Mouse (Mus musculus) neural tube, embryonic 11.5 days (tissue): ENCODE results near the gene H2al1g. TPM values are rescaled to one million over a fixed set of nuclear protein-coding genes. Genes with fewer than 3 reads are reported as not detected.
"Not testable (repeated sequence)": the region's sequence is repeated elsewhere in the genome, so short reads cannot be mapped to it uniquely, and the experiment has no call there.

Source experiments
- ATAC-seq: fragments of 200-750 bp; cut with Nextera tagmentation; 2 replicates; pipeline ENCODE4 v1.8.0; 2017; ENCODE audit warnings: moderate number of reproducible peaks, mild to moderate bottlenecking, moderate TSS enrichment, moderate library complexity; ENCODE audit not compliant: insufficient read depth, low FRiP score, low TSS enrichment
- DNase-seq: peaks from one replicate; pipeline ENCODE4 v3.0.0-alpha.2; 2015; ENCODE audit warnings: low spot score
- H3K27ac ChIP-seq: fragments of 300-500 bp; sonication (generic); 2 replicates; pipeline ENCODE4 v1.5.1; 2014; ENCODE audit warnings: low read depth, mild to moderate bottlenecking, low read length
- H3K27me3 ChIP-seq: fragments of 300-500 bp; sonication (generic); 2 replicates; pipeline ENCODE4 v1.6.1; 2014; ENCODE audit warnings: mild to moderate bottlenecking, low read length, mixed read lengths; ENCODE audit not compliant: control insufficient read depth, insufficient read depth
- H3K36me3 ChIP-seq: fragments of 300-500 bp; sonication (generic); 2 replicates; pipeline ENCODE4 v1.6.1; 2014; ENCODE audit warnings: mild to moderate bottlenecking, low read length, moderate library complexity, mixed read lengths; ENCODE audit not compliant: control insufficient read depth, insufficient read depth
- H3K4me1 ChIP-seq: fragments of 300-500 bp; sonication (generic); 2 replicates; pipeline ENCODE4 v1.6.1; 2014; ENCODE audit warnings: low read length, mixed read lengths; ENCODE audit not compliant: control insufficient read depth, insufficient read depth
- H3K4me2 ChIP-seq: fragments of 300-500 bp; sonication (generic); 2 replicates; pipeline ENCODE4 v1.6.1; 2014; ENCODE audit warnings: low read depth, mild to moderate bottlenecking, moderate library complexity
- H3K4me3 ChIP-seq: fragments of 300-500 bp; sonication (generic); 2 replicates; pipeline ENCODE4 v1.5.1; 2014; ENCODE audit warnings: low read depth, low read length
- H3K9ac ChIP-seq: fragments of 300-500 bp; sonication (generic); 2 replicates; pipeline ENCODE4 v1.6.1; 2014; ENCODE audit warnings: mild to moderate bottlenecking, low read length
- H3K9me3 ChIP-seq: fragments of 300-500 bp; sonication (generic); 2 replicates; pipeline ENCODE4 v1.6.1; 2016; ENCODE audit warnings: low read length; ENCODE audit not compliant: control insufficient read depth
- WGBS: fragments of 180-500 bp; shearing (Covaris S2); extraction: QIAGEN DNeasy Blood & Tissue Kit; methylation state at CpG from one replicate; pipeline ENCODE4 v1.1.7; 2014; 5-methylcytosine and 5-hydroxymethylcytosine counted together
- polyA plus RNA-seq: library from polyadenylated mRNA; unstranded; fragments of >200 nt; fragmentation: Nextera tagmentation; extraction: Ambion mirVana; gene quantifications from 2 replicates; pipeline ENCODE4 v1.2.1, GENCODE M21; 2014

Gene H2al1g
- polyA plus RNA-seq, 1 experiment from 2014 or later = not detected

DNA sequence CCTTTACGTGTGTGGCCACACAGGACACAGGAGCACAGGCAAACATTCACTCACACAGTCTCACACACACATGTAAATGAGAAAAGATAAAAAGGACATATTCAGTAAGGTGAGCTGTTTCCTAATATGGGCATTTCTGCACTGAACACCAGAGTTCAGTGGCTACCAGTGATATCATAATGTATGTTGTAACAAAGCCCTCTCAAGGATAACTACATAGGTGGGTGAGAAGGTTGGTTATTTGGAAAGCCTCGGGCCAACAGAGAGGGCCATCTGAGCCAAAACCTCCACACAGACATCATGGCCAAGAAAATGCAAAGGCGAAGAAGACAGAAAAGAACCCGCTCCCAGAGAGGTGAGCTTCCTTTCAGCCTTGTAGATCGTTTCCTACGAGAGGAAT is 12.7 kb upstream of the H2al1g start, which contains the start of gene H2al1c:
H2al1c (plus strand) TSS at position 301 of the 400 bp plus-strand sequence.
- H3K27me3 ChIP-seq, H3K27ac ChIP-seq, H3K4me2 ChIP-seq, ATAC-seq, H3K9me3 ChIP-seq, H3K4me3 ChIP-seq, DNase-seq, H3K4me1 ChIP-seq, H3K9ac ChIP-seq, H3K36me3 ChIP-seq: not testable (repeated sequence)
- WGBS = 92% methylated on average over 1 of the region's 6 CpGs

DNA sequence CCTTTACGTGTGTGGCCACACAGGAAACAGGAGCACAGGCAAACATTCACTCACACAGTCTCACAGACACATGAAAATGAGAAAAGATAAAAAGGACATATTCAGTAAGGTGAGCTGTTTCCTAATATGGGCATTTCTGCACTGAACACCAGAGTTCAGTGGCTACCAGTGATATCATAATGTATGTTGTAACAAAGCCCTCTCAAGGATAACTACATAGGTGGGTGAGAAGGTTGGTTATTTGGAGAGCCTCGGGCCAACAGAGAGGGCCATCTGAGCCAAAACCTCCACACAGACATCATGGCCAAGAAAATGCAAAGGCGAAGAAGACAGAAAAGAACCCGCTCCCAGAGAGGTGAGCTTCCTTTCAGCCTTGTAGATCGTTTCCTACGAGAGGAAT is 9.5 kb upstream of the H2al1g start, which contains the start of gene H2al1d:
H2al1d (plus strand) TSS at position 301 of the 400 bp plus-strand sequence.
- H3K4me3 ChIP-seq, H3K4me2 ChIP-seq, H3K4me1 ChIP-seq, H3K36me3 ChIP-seq, H3K9me3 ChIP-seq, H3K9ac ChIP-seq, H3K27me3 ChIP-seq, ATAC-seq, H3K27ac ChIP-seq, DNase-seq: not testable (repeated sequence)
- WGBS = no CpG with 5 or more reads among the region's 6 CpGs

DNA sequence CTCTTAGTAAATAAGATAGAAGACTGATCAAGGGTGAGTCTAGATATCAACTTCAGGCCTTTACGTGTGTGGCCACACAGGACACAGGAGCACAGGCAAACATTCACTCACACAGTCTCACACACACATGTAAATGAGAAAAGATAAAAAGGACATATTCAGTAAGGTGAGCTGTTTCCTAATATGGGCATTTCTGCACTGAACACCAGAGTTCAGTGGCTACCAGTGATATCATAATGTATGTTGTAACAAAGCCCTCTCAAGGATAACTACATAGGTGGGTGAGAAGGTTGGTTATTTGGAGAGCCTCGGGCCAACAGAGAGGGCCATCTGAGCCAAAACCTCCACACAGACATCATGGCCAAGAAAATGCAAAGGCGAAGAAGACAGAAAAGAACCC is 6.4 kb upstream of the H2al1g start, which contains the start of gene H2al1e:
H2al1e (plus strand) TSS at position 301 of the 400 bp plus-strand sequence.
- not testable (repeated sequence) for DNase-seq, H3K4me3 ChIP-seq, H3K4me1 ChIP-seq, H3K9me3 ChIP-seq, ATAC-seq, H3K27ac ChIP-seq, H3K9ac ChIP-seq, H3K36me3 ChIP-seq, H3K4me2 ChIP-seq, H3K27me3 ChIP-seq
- whole genome bisulfite sequencing = no CpG with 5 or more reads among the region's 3 CpGs

DNA sequence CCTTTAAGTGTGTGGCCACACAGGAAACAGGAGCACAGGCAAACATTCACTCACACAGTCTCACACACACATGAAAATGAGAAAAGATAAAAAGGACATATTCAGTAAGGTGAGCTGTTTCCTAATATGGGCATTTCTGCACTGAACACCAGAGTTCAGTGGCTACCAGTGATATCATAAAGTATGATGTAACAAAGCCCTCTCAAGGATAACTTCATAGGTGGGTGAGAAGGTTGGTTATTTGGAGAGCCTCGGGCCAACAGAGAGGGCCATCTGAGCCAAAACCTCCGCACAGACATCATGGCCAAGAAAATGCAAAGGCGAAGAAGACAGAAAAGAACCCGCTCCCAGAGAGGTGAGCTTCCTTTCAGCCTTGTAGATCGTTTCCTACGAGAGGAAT is 3.2 kb upstream of the H2al1g start, which contains the start of gene H2al1f:
H2al1f (plus strand) TSS at position 301 of the 400 bp plus-strand sequence.
- H3K9ac ChIP-seq, H3K4me3 ChIP-seq, H3K9me3 ChIP-seq, H3K27ac ChIP-seq, H3K4me2 ChIP-seq, H3K27me3 ChIP-seq, DNase-seq, H3K36me3 ChIP-seq, ATAC-seq, H3K4me1 ChIP-seq: not testable (repeated sequence)
- no CpG with 5 or more reads among the region's 6 CpGs for WGBS

DNA sequence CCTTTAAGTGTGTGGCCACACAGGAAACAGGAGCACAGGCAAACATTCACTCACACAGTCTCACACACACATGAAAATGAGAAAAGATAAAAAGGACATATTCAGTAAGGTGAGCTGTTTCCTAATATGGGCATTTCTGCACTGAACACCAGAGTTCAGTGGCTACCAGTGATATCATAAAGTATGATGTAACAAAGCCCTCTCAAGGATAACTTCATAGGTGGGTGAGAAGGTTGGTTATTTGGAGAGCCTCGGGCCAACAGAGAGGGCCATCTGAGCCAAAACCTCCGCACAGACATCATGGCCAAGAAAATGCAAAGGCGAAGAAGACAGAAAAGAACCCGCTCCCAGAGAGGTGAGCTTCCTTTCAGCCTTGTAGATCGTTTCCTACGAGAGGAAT is 3.1 kb downstream of the H2al1g start, which contains the start of gene H2al1h:
H2al1h (plus strand) TSS at position 301 of the 400 bp plus-strand sequence.
- not testable (repeated sequence) for DNase-seq, H3K4me1 ChIP-seq, H3K9ac ChIP-seq, H3K27ac ChIP-seq, H3K9me3 ChIP-seq, ATAC-seq, H3K27me3 ChIP-seq, H3K4me3 ChIP-seq, H3K36me3 ChIP-seq, H3K4me2 ChIP-seq
- no CpG with 5 or more reads among the region's 6 CpGs for WGBS

DNA sequence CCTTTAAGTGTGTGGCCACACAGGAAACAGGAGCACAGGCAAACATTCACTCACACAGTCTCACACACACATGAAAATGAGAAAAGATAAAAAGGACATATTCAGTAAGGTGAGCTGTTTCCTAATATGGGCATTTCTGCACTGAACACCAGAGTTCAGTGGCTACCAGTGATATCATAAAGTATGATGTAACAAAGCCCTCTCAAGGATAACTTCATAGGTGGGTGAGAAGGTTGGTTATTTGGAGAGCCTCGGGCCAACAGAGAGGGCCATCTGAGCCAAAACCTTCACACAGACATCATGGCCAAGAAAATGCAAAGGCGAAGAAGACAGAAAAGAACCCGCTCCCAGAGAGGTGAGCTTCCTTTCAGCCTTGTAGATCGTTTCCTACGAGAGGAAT is 6.3 kb downstream of the H2al1g start, which contains the start of gene H2al1i:
H2al1i (plus strand) TSS at position 301 of the 400 bp plus-strand sequence.
- H3K27me3 ChIP-seq, H3K4me3 ChIP-seq, H3K4me1 ChIP-seq, H3K36me3 ChIP-seq, DNase-seq, H3K27ac ChIP-seq, H3K4me2 ChIP-seq, H3K9ac ChIP-seq, ATAC-seq, H3K9me3 ChIP-seq: not testable (repeated sequence)
- WGBS = 100% methylated on average over 1 of the region's 5 CpGs

DNA sequence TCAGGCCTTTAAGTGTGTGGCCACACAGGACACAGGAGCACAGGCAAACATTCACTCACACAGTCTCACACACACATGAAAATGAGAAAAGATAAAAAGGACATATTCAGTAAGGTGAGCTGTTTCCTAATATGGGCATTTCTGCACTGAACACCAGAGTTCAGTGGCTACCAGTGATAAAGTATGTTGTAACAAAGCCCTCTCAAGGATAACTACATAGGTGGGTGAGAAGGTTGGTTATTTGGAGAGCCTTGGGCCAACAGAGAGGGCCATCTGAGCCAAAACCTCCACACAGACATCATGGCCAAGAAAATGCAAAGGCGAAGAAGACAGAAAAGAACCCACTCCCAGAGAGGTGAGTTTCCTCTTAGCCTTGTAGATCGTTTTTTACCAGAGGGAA is 9.5 kb downstream of the H2al1g start, which contains the start of gene H2al1j:
H2al1j (plus strand) TSS at position 301 of the 400 bp plus-strand sequence.
- not testable (repeated sequence) for H3K27ac ChIP-seq, H3K9ac ChIP-seq, H3K4me2 ChIP-seq, H3K4me1 ChIP-seq, DNase-seq, ATAC-seq, H3K27me3 ChIP-seq, H3K36me3 ChIP-seq, H3K4me3 ChIP-seq, H3K9me3 ChIP-seq
- WGBS = 87% methylated on average over 2 of the region's 2 CpGs

DNA sequence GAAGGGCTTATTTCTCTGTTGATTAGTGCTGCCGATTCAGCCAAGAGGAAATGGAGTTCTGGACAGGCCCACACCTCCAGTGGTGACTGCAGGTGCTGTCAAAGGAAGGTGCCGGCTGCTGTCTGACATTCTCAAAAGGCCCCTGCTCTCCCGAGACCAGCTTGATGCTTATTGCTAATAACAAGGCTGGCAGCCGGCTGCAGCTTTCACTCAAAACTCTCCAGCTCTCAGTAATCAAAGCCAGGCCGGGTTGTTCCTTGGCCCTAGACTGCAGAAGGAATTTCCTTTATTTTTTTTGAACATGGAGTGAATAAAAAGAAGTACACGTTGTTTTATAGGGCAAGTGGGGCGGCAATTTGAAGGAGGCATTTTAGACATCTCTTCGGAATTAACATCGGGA is 27.7 kb downstream of the H2al1g start:
- H3K4me2 ChIP-seq = no peak overlapping the region
- 72% methylated on average over 9 of the region's 9 CpGs for WGBS
- ATAC-seq (no peak), DNase-seq (no peak)
- no peak overlapping the region for H3K9ac ChIP-seq
- no peak overlapping the region for H3K4me3 ChIP-seq
- H3K27me3 ChIP-seq = no peaks in the 10 kb centered on the region
- H3K9me3 ChIP-seq = no peaks in the 10 kb centered on the region
- no peak overlapping the region for H3K27ac ChIP-seq
- H3K4me1 ChIP-seq = no peaks in the 10 kb centered on the region
- no peaks in the 10 kb centered on the region for H3K36me3 ChIP-seq

DNA sequence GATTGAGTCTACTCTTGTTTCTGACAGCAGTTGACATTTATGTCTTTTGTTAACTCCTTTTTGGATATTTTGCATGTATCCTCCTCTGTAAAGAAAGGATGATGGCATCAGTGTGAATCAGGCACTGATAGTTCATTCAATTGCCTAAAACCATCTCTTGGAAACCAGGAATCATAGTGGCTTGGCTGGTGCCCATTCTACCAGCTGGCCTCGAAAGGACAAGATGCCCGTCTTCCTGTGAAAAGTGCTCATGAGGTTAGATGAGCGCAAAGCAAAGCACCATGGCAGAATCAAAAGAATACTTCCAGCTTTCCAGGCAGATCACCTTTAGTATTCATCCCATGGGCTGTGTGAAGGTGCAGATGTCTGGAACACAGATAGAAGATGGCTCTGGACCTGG is 28.7 kb downstream of the H2al1g start:
- 93% methylated on average over 3 of the region's 3 CpGs for WGBS
- no peak overlapping the region for H3K9ac ChIP-seq
- no peaks in the 10 kb centered on the region for H3K9me3 ChIP-seq

More for the DNA sequence above, 28.7 kb downstream of the H2al1g start:
- H3K36me3 ChIP-seq = no peaks in the 10 kb centered on the region
- ATAC-seq (no peak), DNase-seq (no peak)
- no peak overlapping the region for H3K4me3 ChIP-seq
- H3K4me1 ChIP-seq = no peaks in the 10 kb centered on the region
- H3K27me3 ChIP-seq = no peaks in the 10 kb centered on the region
- H3K4me2 ChIP-seq = no peak overlapping the region
- H3K27ac ChIP-seq = no peak overlapping the region
